In the genomic region with DNA sequence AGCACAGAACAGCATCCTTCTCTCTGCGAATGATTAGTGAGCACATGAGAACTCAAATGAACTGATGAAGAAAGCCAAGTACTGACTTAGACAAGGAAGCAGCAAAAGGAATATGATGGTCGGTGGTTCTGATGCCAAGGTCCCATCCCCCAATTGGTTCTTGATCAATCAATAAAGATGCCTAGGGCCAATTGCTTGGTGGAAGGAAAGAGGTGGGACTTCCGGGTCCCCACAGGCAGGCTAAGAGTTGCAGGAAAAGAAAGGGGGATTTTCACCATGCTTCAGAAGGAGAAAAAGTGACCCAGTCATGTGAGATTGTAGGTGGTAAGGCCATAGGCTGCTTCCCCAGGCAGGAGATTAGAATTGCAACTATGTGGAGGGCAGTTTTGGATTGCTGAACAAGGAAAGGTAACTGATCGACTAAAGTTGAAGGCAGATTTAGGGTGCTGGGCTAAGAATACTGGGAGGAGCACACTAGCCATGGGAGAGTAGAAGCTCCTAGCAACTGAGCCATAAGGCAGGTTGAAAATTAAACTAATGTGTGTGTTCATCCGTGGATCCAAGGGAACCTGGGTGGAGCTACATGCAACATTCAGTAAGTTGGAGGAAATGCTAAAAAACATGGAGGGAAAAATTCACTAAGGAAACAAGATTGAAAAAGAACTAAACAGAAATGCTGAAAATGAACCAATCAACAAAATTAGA, we compare ENCODE assay signal across 20 mouse cellular contexts.
"Had no signal": no experiment of that assay in that cellular context is flagged by ENCODE, and none has a peak within 500 bp of the region (broad histone marks: within the 10 kb centered on the region; RNA-seq: fewer than 3 reads in every experiment).

No protein-coding gene starts in this region.

- DNase-seq: kidney, postnatal 36 days; left cerebral cortex, postnatal 4 days; liver, postnatal 0 days; lung, embryonic 14.5 days; retina, postnatal 1 day; right cerebral cortex, postnatal 25 days; spleen, adult 18-20 months; thymus, postnatal 25 days had no signal

- H3K36me3 ChIP-seq: limb, embryonic 12.5 days; limb, embryonic 15.5 days; midbrain, embryonic 10.5 days; midbrain, embryonic 13.5 days; neural tube, embryonic 13.5 days; stomach, embryonic 15.5 days had no signal

- H3K27ac ChIP-seq: limb, embryonic 12.5 days; limb, embryonic 15.5 days; liver, embryonic 14.5 days; macrophage; midbrain, embryonic 10.5 days; midbrain, embryonic 13.5 days; neural tube, embryonic 13.5 days; stomach, embryonic 15.5 days had no signal

- H3K9ac ChIP-seq: limb, embryonic 12.5 days; limb, embryonic 15.5 days; liver, embryonic 14.5 days; liver, postnatal 0 days; lung, embryonic 14.5 days; midbrain, embryonic 13.5 days; neural tube, embryonic 13.5 days; stomach, embryonic 15.5 days had no signal

- H3K4me3 ChIP-seq: limb, embryonic 12.5 days; limb, embryonic 15.5 days; midbrain, embryonic 10.5 days; midbrain, embryonic 13.5 days; myocyte; neural tube, embryonic 13.5 days; stomach, embryonic 15.5 days had no signal

- H3K4me1 ChIP-seq: limb, embryonic 12.5 days; limb, embryonic 15.5 days; midbrain, embryonic 10.5 days; midbrain, embryonic 13.5 days; neural tube, embryonic 13.5 days; stomach, embryonic 15.5 days had no signal

- H3K27me3 ChIP-seq: limb, embryonic 12.5 days; limb, embryonic 15.5 days; midbrain, embryonic 13.5 days; neural tube, embryonic 13.5 days; stomach, embryonic 15.5 days had no signal

- H3K9me3 ChIP-seq: limb, embryonic 12.5 days; limb, embryonic 15.5 days; midbrain, embryonic 10.5 days; midbrain, embryonic 13.5 days; neural tube, embryonic 13.5 days; stomach, embryonic 15.5 days had no signal

- ATAC-seq: liver, postnatal 0 days; lung, postnatal 0 days; midbrain, embryonic 13.5 days; midbrain, embryonic 16.5 days had no signal

- H3K4me2 ChIP-seq: limb, embryonic 12.5 days; limb, embryonic 15.5 days; liver, embryonic 11.5 days; lung, embryonic 14.5 days; midbrain, embryonic 13.5 days; neural tube, embryonic 13.5 days; stomach, embryonic 15.5 days had no signal
